Mouse (Mus musculus): ENCODE data around the gene Nmt1.

GRCm38 (mm10) chr11:103051249-103051691 lies 23.3 kb downstream of the Nmt1 start:
- TF ChIP-seq GATA1 (IDR thresholded peaks at IDR 0.05; ENCODE audit: borderline replicate concordance, low read length): no peak
- TF ChIP-seq CTCF (IDR thresholded peaks at IDR 0.05; ENCODE audit: low read depth, low read length): no peak
- no peak for TF ChIP-seq POLR2AphosphoS5 (IDR thresholded peaks at IDR 0.05; ENCODE audit: insufficient replicate concordance, low read depth, low read length)
- no peak for TF ChIP-seq GATA2 (IDR thresholded peaks at IDR 0.05; ENCODE audit: borderline replicate concordance, low read depth, low read length)

All from G1E (cell line).